Mouse (Mus musculus) C2C12 (cell line): ENCODE measurements around the gene Slco2a1.

ENCODE experiments used
- CEBPB ChIP-seq: IDR thresholded peaks from one replicate; pipeline ENCODE4 v1.6.1; 2011; ENCODE audit warnings: low read depth, mild to moderate bottlenecking, control low read depth, moderate library complexity
- CTCF ChIP-seq: IDR thresholded peaks from one replicate; pipeline ENCODE4 v1.5.1; 2011; ENCODE audit not compliant: control insufficient read depth, insufficient read depth, insufficient read length
- MYOD1 ChIP-seq: IDR thresholded peaks from one replicate; pipeline ENCODE4 v1.6.1; 2011; ENCODE audit warnings: low read depth; ENCODE audit not compliant: control insufficient read depth, insufficient read length
- USF1 ChIP-seq: IDR thresholded peaks from one replicate; pipeline ENCODE4 v1.6.1; 2011; ENCODE audit warnings: low read depth, mild to moderate bottlenecking, control low read depth, moderate library complexity

- no peak for TF ChIP-seq USF1
- no peak for TF ChIP-seq CTCF
- TF ChIP-seq CEBPB: no peak
- no peak for TF ChIP-seq MYOD1
Measured at GRCm38 (mm10) chr9:103010161-103010560, 21.6 kb downstream of the Slco2a1 start.
